27 mouse cellular contexts compared by ENCODE assay signal in genomic region chr11:59560906-59561305, GRCm38 (mm10). TPM values are rescaled to one million over a fixed set of nuclear protein-coding genes. Genes with fewer than 3 reads are reported as not detected.
DNase-seq lines count a peak whose midpoint lies in the region; TF ChIP-seq lines count a peak whose summit lies in the region.
"Had no signal": no experiment of that assay in that cellular context is flagged by ENCODE, and none has a peak within 500 bp of the region (broad histone marks: within the 10 kb centered on the region; RNA-seq: fewer than 3 reads in every experiment).

No protein-coding gene starts in this region.

- 57% methylated on average over 3 of the region's 3 CpGs for WGBS in heart, adult 2 months

- DNase-seq in heart, adult 11 months, result peak; percentile 70
- DNase-seq in heart, adult 2 months, result no peak
- DNase-seq in CH12.LX (ENCODE audit: extremely low read depth) (no peak), ES-E14 (ENCODE audit: low read depth, low spot score) (no peak)
- DNase-seq in frontal cortex, postnatal 36 days (ENCODE audit: low spot score in 2 of 2), result no peak
- DNase-seq in ovary, postnatal 14 days (ENCODE audit: low spot score), result no peak
- DNase-seq: adrenal gland, adult 2 months; adrenal gland, adult 8-10 months; adrenal gland, postnatal 10 days; adrenal gland, postnatal 14 days; adrenal gland, postnatal 25 days; adrenal gland, postnatal 36 days; B cell, adult 2 months; cerebellum, adult 11 months; cerebellum, adult 11-12 months; cerebellum, adult 18-20 months; cerebellum, adult 2 months; cerebellum, adult 8-10 months had no signal

- no peaks in the 10 kb centered on the region for H3K36me3 ChIP-seq in heart, adult 2 months (ENCODE audit: control insufficient read depth, insufficient read depth, low read length)
- H3K36me3 ChIP-seq in CH12.LX (replicated peaks in 1 of 2; ENCODE audit: control insufficient read depth in 1 of 2, insufficient read depth in 1 of 2, low read length in 1 of 2), result no peaks in the 10 kb centered on the region
- no peaks in the 10 kb centered on the region for H3K36me3 ChIP-seq in ES-E14 (ENCODE audit: control insufficient read depth, insufficient read depth, low read length, poor library complexity, severe bottlenecking)
- H3K36me3 ChIP-seq: G1E had no signal

- no peak overlapping the region for H3K4me3 ChIP-seq in heart, adult 2 months
- H3K4me3 ChIP-seq in CH12.LX (replicated peaks in 1 of 3; ENCODE audit: low read depth in 2 of 3, low read length in 2 of 3, poor library complexity in 1 of 3) (no peak overlapping the region), ES-E14 (ENCODE audit: insufficient read depth in 1 of 2, low read depth in 1 of 2, low read length in 2 of 2, poor library complexity in 1 of 2, severe bottlenecking in 1 of 2) (no peak overlapping the region)

- H3K27me3 ChIP-seq in heart, adult 2 months (ENCODE audit: control insufficient read depth, insufficient read depth, low read length), result no peaks in the 10 kb centered on the region
- peaks cover 1% of the 10 kb centered on the region for H3K27me3 ChIP-seq in CH12.LX (replicated peaks)

- dilution Hi-C loops in CH12.LX (cut with MboI; ENCODE audit: extremely low pct_ligation_motif_present, extremely low pct_unique_long_range_greater_than_20kb, low sequenced_read_pairs), result no loop called here

- no peak overlapping the region for H3K4me2 ChIP-seq in CH12.LX (ENCODE audit: insufficient read depth, low read depth, poor library complexity, severe bottlenecking)

- no peak for TF ChIP-seq CTCF in heart, adult 2 months (IDR thresholded peaks at IDR 0.05)
- no peak for TF ChIP-seq CTCF in CH12.LX (conservative IDR thresholded peaks at IDR 0.05 in 1 of 2, IDR thresholded peaks at IDR 0.05 in 1 of 2; ENCODE audit: low read depth in 2 of 2, low read length in 2 of 2)

- in situ Hi-C loops in CH12.LX (cut with MboI; ENCODE audit: low pct_ligation_motif_present, low pct_unique_long_range_greater_than_20kb, low sequenced_read_pairs) (no loop called here), ES-E14 (cut with MboI; ENCODE audit: low sequenced_read_pairs in 2 of 2, unreplicated experiment in 2 of 2) (no loop called here)

- TF ChIP-seq POLR2A in heart, adult 2 months (IDR thresholded peaks at IDR 0.05; ENCODE audit: insufficient read depth, low read depth, low read length), result no peak
- no peak for TF ChIP-seq POLR2A in CH12.LX (IDR thresholded peaks at IDR 0.05; ENCODE audit: low read depth, low read length)

- H3K27ac ChIP-seq in heart, adult 2 months, result no peak overlapping the region
- H3K27ac ChIP-seq in CH12.LX (ENCODE audit: insufficient read depth, low read depth) (no peak overlapping the region), ES-E14 (ENCODE audit: insufficient read depth, low read depth, low read length, poor library complexity, severe bottlenecking) (no peak overlapping the region)

- TF ChIP-seq EP300 in heart, adult 2 months (IDR thresholded peaks at IDR 0.05; ENCODE audit: insufficient read depth, low read depth, low read length), result no peak
- no peak for TF ChIP-seq EP300 in CH12.LX (IDR thresholded peaks at IDR 0.05; ENCODE audit: low read length)

- no peaks in the 10 kb centered on the region for H3K79me2 ChIP-seq in heart, adult 2 months (replicated peaks; ENCODE audit: control insufficient read depth, insufficient read depth, low read length)
- no peaks in the 10 kb centered on the region for H3K79me2 ChIP-seq in CH12.LX (replicated peaks; ENCODE audit: control insufficient read depth, extremely low read depth, insufficient read depth, poor library complexity, severe bottlenecking)

- no peak for TF ChIP-seq RAD21 in CH12.LX (IDR thresholded peaks at IDR 0.05; ENCODE audit: low read depth, low read length)

- no peak overlapping the region for H3K9ac ChIP-seq in heart, adult 2 months (ENCODE audit: low read depth, low read length)
- H3K9ac ChIP-seq in CH12.LX (ENCODE audit: insufficient read depth, low read depth) (no peak overlapping the region), ES-E14 (ENCODE audit: insufficient read depth, low read depth, low read length, poor library complexity, severe bottlenecking) (no peak overlapping the region)

- H3K9me3 ChIP-seq in CH12.LX (replicated peaks; ENCODE audit: low read length) (no peaks in the 10 kb centered on the region), ES-E14 (ENCODE audit: control insufficient read depth, insufficient read depth, low read depth, low read length) (no peaks in the 10 kb centered on the region)
- H3K9me3 ChIP-seq: G1E had no signal

- H3K4me1 ChIP-seq in heart, adult 2 months (ENCODE audit: control insufficient read depth, insufficient read depth, low read length), result no peaks in the 10 kb centered on the region
- H3K4me1 ChIP-seq in CH12.LX (ENCODE audit: control insufficient read depth in 1 of 2, insufficient read depth in 2 of 2), result no peaks in the 10 kb centered on the region
- H3K4me1 ChIP-seq in ES-E14 (ENCODE audit: control insufficient read depth in 2 of 2, insufficient read depth in 2 of 2, low read length in 2 of 2, poor library complexity in 1 of 2), result peaks cover 3 to 8% of the 10 kb centered on the region in 2 experiments; a peak in 3 of 4 replicates

- intact Hi-C loops in heart, adult 2 months (cut with DNase I), result no loop called here

TF ChIP-seq in CH12.LX, 34 proteins besides CTCF, POLR2A, EP300 and RAD21:
- TF ChIP-seq TBP (conservative IDR thresholded peaks at IDR 0.05; ENCODE audit: low read depth, low read length) (no peak), MAFK (IDR thresholded peaks at IDR 0.05; ENCODE audit: insufficient replicate concordance, low read length) (peak; percentile 60; the same call in 1 of the 2 replicates)

TF ChIP-seq in ES-E14, 5 proteins besides CTCF, POLR2A, EP300 and RAD21:
- peak; percentile 82 for TF ChIP-seq MAFK (IDR thresholded peaks at IDR 0.05; ENCODE audit: insufficient read depth, low read depth, low read length)
- no peak for TF ChIP-seq ZC3H11A (IDR thresholded peaks at IDR 0.05; ENCODE audit: borderline replicate concordance, low read depth, low read length)
- TF ChIP-seq ZNF384 (IDR thresholded peaks at IDR 0.05; ENCODE audit: low read depth, low read length), result no peak
- TF ChIP-seq HCFC1 (IDR thresholded peaks at IDR 0.05; ENCODE audit: borderline replicate concordance, insufficient read depth, low read length), result no peak
- no peak for TF ChIP-seq CHD2 (IDR thresholded peaks at IDR 0.05; ENCODE audit: low read depth, low read length)

RNA-seq across cellular contexts. Expression of gene Olfr222, which starts 15.1 kb away (rescaled TPM):
- total RNA-seq in heart, adult 2 months (2021), result not detected
- not detected in 2 replicates for polyA plus RNA-seq in heart, adult 2 months (2012; rRNA removed)
- not detected in 2 replicates for total RNA-seq in CH12.LX (2012; rRNA removed)
- total RNA-seq in CH12.LX (2014; rRNA removed), result not detected in 2 replicates
- not detected in 2 replicates for polyA plus RNA-seq in CH12.LX (2012; ENCODE audit: insufficient read length, low read depth)
- total RNA-seq in ES-E14 (2012; rRNA removed), result not detected in 2 replicates
- total RNA-seq: adrenal gland, adult 18-20 months; adrenal gland, adult 2 months; adrenal gland, adult 8-10 months; adrenal gland, postnatal 10 days; adrenal gland, postnatal 14 days; adrenal gland, postnatal 25 days; adrenal gland, postnatal 36 days; adrenal gland, postnatal 4 days; G1E; MEL had no signal
- polyA plus RNA-seq: activated CD4-positive, CD25-positive, alpha-beta regulatory T cell, adult 4 months; adrenal gland, adult 2 months; brain, embryonic 14.5 days; C2C12; CD4-positive, CD25-positive, alpha-beta regulatory T cell, adult 4 months; cerebellum, adult 2 months; G1E; Patski had no signal

RNA-seq across cellular contexts. Expression of gene Nlrp3, which starts 19.5 kb away (rescaled TPM):
- total RNA-seq in heart, adult 2 months (2021), result under 1 TPM; 0.45 to 0.55 TPM
- 0.33 and 0.38 TPM in 2 replicates for polyA plus RNA-seq in heart, adult 2 months (2012; rRNA removed)
- total RNA-seq in CH12.LX (2012; rRNA removed), result 0.04 TPM in 1 of 2 replicates, not detected in the other
- not detected in 2 replicates for total RNA-seq in CH12.LX (2014; rRNA removed)
- polyA plus RNA-seq in CH12.LX (2012; ENCODE audit: insufficient read length, low read depth), result not detected in 2 replicates
- 0.09 and 0.21 TPM in 2 replicates for total RNA-seq in ES-E14 (2012; rRNA removed)
- total RNA-seq: MEL had no signal
- polyA plus RNA-seq: activated CD4-positive, CD25-positive, alpha-beta regulatory T cell, adult 4 months; CD4-positive, CD25-positive, alpha-beta regulatory T cell, adult 4 months; G1E had no signal

RNA-seq across cellular contexts. Expression of gene Olfr223, which starts 32.2 kb away (rescaled TPM):
- not detected for total RNA-seq in heart, adult 2 months (2021)
- polyA plus RNA-seq in heart, adult 2 months (2012; rRNA removed), result not detected in 2 replicates
- total RNA-seq in CH12.LX (2012; rRNA removed) (not detected in 2 replicates), CH12.LX (2014; rRNA removed) (not detected in 2 replicates), ES-E14 (2012; rRNA removed) (not detected in 2 replicates)
- not detected in 2 replicates for polyA plus RNA-seq in CH12.LX (2012; ENCODE audit: insufficient read length, low read depth)
- total RNA-seq: adrenal gland, adult 18-20 months; adrenal gland, adult 2 months; adrenal gland, adult 8-10 months; adrenal gland, postnatal 10 days; adrenal gland, postnatal 14 days; adrenal gland, postnatal 25 days; adrenal gland, postnatal 36 days; adrenal gland, postnatal 4 days; G1E; MEL had no signal
- polyA plus RNA-seq: activated CD4-positive, CD25-positive, alpha-beta regulatory T cell, adult 4 months; adrenal gland, adult 2 months; brain, embryonic 14.5 days; C2C12; CD4-positive, CD25-positive, alpha-beta regulatory T cell, adult 4 months; cerebellum, adult 2 months; G1E; Patski had no signal

RNA-seq across cellular contexts. Expression of gene Zkscan17, which starts 34.4 kb away (rescaled TPM):
- 10 to 100 TPM; 11.7 to 14.8 TPM for total RNA-seq in heart, adult 2 months (2021)
- polyA plus RNA-seq in heart, adult 2 months (2012; rRNA removed), result 7.8 and 10.0 TPM in 2 replicates
- total RNA-seq in CH12.LX (2012; rRNA removed), result 30.6 and 49.9 TPM in 2 replicates
- 8.9 and 9.8 TPM in 2 replicates for total RNA-seq in CH12.LX (2014; rRNA removed)
- 31.5 and 36.8 TPM in 2 replicates for polyA plus RNA-seq in CH12.LX (2012; ENCODE audit: insufficient read length, low read depth)
- 22.5 and 22.6 TPM in 2 replicates for total RNA-seq in ES-E14 (2012; rRNA removed)
